Mouse (Mus musculus) kidney, postnatal 14 days (tissue): ENCODE measurements around the gene Bcl2l10.
"Not testable (repeated sequence)": the region's sequence is repeated elsewhere in the genome, so short reads cannot be mapped to it uniquely, and the experiment has no call there.

ENCODE experiments used
- DNase-seq: peaks from one replicate; pipeline ENCODE4 v3.0.0; 2022; ENCODE audit warnings: mixed read lengths

Gene Bcl2l10

GRCm38 (mm10) chr9:75348066-75348465, 508 bp downstream of the Bcl2l10 start:
- DNase-seq: no peak

DNA sequence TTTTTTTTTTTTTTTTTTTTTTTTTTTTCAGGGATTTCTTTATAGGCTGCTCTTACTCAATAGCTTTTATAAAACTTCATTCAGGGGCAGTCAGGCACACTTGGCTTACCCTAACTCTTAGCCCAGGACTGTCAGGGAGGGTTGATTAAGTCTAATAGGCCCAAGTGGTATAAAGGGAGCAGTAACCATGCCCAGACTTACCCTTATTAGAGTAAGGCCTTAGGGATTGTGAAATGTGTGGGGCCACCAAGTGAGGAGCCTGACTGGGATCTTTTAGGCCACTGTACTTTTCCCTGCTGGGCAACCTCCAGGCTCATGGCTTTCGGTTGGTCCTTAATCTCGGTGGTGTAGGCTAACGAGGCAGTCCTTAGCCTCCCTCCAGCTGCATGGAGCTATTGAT, 1.1 kb downstream of the Bcl2l10 start:
- DNase-seq: no peak

DNA sequence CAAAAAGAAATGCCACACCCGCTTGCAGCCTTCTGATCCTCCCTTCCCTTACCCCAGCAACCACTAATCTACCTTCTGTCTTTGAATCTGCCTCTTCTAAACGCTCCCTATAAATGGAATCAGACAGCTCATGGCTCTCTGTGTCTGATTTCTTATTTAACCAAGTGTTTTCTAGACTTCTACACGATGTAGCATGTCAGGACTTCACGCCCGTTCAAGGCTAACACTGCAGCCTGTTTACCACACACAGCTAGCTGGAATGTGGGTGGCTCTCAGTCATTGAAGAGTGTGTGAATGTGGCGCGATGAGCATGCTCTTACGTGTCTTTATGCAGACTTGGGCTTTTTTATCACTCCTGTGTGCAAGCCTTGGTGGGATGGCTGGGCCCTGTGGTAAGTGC, 5.5 kb downstream of the Bcl2l10 start:
- no peak for DNase-seq

DNA sequence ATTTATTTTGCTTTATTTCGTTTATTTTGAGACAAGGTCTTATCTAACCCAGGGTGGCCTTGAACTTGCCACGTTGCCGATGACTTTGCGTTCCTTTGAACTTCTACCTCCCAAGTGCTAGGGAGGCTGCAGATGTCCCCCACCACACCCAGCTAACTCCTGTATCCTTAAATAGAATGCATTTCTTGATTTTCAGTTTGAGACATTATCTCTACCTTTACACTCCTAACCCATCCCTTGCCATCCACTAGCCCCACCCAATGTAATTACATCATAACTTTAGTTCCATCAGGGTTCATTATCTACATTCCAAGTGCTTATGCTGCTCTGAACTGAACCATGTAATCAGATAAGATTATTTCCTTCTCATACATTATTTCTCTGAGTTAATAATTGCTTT, 8.2 kb downstream of the Bcl2l10 start:
- DNase-seq: no peak

DNA sequence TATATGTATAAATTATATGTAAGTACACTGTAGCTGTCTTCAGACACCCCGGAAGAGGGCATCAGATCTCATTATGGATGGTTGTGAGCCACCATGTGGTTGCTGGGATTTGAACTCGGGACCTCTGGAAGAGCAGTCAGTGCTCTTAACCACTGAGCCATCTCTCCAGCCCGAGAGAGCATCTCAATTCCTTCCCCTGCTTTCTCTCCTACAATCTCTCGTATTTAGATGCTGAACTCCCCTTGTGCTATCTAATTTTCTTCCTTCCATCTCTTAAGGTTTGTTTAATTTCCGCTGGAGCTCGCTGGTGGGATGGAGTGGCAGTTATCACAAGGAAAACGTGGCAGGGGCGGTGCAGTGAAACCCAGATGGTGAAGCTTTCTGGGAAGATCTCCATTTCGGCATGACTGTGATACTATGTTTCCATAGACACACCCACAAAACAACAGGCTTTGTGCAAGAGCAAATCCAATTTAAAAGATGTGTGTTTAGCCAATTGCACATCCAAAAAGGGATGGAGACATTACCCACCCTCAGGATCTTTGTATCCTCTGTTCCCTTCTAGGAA, 9.6 kb downstream of the Bcl2l10 start:
- no peak for DNase-seq

DNA sequence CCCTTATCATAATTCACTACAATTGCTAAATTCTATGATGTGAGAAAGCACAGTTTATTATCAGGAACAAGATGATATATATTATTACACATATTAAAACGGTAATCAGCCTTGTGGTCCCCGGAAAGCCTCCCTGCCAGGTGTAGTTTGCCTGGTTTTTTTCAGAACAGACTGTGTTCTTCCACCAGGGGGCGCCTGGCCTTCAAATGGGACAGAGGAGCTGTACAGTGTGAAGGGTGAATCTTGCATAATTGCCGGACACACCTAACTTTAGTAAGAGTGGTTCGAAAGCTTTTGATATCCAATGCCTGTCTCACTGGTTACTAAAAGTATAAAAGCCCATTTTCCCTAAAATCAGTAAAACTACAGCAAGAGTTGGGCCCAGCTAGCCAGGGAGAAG, 14.1 kb downstream of the Bcl2l10 start:
- DNase-seq: peak; percentile 74

- DNase-seq: no peak
Measured at GRCm38 (mm10) chr9:75362201-75362600, 14.6 kb downstream of the Bcl2l10 start.

- DNase-seq: no peak
Measured at GRCm38 (mm10) chr9:75363001-75363400, 15.4 kb downstream of the Bcl2l10 start.

- not testable (repeated sequence) for DNase-seq
Measured at GRCm38 (mm10) chr9:75363702-75364101, 16.1 kb downstream of the Bcl2l10 start.

DNA sequence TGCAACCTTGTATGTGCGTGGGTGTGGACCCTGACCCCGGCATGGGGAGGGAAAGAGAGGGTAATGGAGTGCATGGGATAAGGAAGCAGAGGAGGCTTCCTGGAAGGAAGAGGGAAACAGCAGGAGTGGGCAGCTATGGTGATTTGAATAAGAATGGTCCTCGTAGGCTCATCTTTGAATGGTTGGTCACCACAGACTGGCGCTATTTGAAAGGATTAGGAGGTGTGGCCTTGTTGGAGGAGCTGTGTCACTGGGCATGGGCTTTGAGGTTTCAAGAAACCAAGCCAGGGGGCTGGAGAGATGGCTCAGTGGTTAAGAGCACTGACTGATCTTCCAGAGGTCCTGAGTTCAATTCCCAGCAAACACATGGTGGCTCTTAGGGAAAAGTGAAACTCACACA, 17.6 kb downstream of the Bcl2l10 start:
- no peak for DNase-seq

- no peak for DNase-seq
Measured at GRCm38 (mm10) chr9:75366191-75366590, 18.6 kb downstream of the Bcl2l10 start.

DNA sequence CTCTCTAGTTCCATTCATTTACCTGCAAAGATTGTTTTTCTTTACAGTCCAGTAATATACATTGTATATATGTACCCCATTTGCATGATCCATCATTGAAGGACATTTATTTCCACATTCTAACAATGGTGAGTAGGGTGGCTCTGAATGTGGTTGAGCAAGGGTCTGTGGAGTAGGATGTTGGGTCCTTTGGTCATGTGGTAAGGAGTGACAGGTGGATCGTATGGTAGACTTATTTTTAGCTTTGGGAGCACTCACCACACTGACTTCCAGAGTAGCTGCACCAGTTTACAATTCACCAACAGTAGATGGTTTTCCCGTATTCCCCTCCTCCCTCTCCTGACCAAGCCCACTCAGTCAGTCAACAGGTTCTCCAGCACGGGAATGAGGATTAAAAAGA, 21.2 kb downstream of the Bcl2l10 start:
- DNase-seq: no peak

DNA sequence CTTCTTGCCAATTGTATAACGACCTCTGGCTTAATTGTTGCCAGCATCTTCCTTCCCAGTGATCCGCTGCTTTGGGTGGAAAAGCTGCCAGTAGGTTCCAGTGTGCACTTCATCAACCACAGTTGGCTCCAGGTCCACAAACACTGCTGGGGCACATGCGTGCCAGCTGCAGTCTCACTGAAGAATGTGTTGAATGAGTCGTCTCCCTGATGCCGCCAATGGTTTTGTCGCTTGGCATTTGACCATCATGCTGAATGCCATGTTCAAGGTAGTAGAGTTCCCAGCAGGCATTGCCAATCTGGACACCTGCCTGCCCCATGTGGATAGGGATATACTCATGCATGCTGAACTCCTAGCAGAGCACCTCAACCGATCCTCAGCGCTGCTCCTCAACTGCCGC, 28.0 kb downstream of the Bcl2l10 start:
- DNase-seq: no peak

- no peak for DNase-seq
Measured at GRCm38 (mm10) chr9:75376428-75376827, 28.9 kb downstream of the Bcl2l10 start.

DNA sequence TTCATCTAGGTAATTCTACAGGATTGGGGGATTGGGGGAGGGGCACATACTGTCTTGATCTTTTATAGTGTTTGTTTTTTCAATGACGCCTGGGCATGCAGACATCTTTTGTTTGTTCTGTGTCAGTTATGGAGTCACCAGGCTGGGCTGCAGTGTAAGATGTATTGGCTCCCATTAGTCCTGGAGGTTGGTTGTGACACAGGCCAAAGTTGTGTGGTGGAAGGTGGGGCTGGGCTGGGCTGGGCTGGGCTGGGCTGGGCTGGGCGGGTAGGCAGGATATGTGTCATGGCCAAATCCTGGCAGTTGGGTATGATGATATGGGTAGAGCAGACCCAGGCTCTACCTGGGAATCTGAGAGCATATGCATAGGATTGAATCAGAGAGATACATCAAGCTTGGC, 31.2 kb downstream of the Bcl2l10 start:
- no peak for DNase-seq

GRCm38 (mm10) chr9:75382825-75383224, 35.3 kb downstream of the Bcl2l10 start:
- no peak for DNase-seq

DNA sequence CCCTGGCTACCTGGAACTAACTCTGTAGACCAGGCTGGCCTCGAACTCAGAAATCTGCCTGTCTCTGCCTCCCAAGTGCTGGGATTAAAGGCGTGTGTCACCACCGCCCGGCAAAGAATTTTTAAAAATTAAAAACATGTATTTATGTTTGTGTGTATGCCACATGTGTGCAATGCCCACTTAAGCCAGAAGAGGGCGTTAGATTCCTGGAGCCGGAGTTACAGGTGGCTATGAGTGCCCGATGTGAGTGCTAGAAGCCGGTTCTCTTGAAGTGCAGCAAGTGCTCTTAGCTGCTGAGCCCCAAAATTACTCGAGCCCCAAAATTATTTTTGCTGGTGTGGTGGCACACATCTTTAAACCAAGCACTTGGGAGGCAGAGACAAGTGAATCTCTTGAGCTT, 36.2 kb downstream of the Bcl2l10 start:
- no peak for DNase-seq

DNA sequence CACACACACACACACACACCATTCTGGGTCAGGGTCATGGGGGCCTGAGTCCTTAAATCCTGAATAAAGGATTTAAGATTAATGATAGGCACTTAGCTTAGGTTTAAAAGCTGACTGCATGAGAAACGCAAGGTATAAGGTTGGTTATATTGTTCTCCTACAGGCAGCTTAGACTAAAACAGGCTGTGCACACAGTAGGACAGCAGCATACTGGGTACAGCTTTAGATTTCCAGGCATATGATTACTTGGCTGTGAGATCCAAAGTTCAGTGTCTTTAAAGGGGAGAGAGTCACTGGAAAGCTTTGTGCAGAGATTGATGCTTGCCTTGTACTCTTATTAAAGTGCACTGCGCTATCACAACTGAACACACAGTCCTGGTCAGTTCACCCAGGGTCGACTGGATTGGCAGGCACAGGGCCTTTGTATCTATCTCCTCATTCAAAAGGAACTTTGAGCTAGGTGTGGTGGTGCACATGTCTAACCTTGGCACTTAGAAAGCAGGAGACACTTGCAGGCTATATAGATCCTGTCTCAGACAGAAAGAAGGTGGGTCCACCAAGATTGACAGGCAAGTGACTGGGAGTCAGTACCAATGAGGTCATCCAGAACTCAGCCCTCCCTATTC, 36.9 kb downstream of the Bcl2l10 start:
- no peak for DNase-seq

DNA sequence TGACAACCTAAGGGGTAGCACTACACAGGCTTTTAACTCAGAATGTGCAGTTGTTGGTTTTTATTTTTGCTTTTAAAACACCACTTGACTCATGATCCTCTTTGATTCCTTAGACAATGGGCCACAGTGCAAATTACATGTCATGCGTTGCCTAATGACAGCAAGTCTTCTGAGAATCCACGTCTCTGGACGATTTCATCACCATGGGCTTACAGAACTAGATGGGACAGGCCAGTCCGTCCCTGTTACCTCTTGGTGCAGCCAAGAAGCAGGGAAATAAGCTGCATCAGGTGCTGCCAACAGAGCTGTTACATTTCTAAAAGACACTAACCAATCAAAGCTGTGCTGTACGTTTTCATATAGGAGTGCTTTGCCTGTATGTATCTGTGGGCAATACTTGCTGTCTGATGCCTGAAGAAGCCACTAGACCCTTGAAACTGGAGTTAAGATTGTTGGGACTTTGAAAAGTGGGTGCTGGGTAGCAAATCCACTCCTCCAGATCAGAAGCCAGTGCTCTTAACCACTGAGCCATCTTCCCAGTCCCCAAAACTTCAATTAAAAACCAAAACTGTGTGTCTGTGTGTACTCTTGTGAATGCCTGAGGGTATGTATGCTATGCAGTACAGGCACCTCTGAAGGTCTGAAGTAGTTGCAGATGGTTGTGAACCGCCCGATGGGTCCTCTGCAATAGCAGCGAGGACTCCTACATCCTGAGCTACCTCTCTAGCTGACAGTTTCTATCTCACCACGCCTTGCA, 37.8 kb downstream of the Bcl2l10 start:
- no peak for DNase-seq

GRCm38 (mm10) chr9:75393251-75393650, 45.7 kb downstream of the Bcl2l10 start:
- DNase-seq: no peak

- no peak for DNase-seq
Measured at GRCm38 (mm10) chr9:75395971-75396370, 48.4 kb downstream of the Bcl2l10 start.

GRCm38 (mm10) chr9:75399069-75399468, 51.5 kb downstream of the Bcl2l10 start:
- no peak for DNase-seq

DNA sequence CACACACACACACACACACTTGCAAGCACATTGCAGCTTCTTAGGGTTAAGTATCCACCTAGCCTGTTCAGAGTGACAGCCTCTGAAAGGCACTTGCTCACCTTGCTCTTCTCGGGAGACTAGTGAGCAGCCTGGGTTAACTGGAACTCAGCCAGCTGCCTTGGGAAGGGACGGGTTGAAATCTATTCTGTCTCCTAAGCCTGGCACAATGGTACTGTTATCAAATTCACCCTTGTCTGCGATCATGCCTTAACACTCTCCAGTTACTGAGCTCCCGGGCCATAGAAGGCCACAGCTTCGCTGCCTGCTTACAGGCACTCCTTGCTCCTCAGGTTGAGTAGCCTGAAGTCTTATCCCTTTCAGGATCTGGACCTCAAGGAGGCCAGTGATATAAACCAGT, 53.1 kb downstream of the Bcl2l10 start:
- no peak for DNase-seq
